Mouse (Mus musculus) heart, postnatal 0 days (tissue): ENCODE measurements around the gene Cacna1e. TPM values are rescaled to one million over a fixed set of nuclear protein-coding genes. Genes with fewer than 3 reads are reported as not detected.

Experiments used
- ATAC-seq: fragments of 200-750 bp; cut with Nextera tagmentation; 2 replicates; pipeline ENCODE4 v1.8.0; 2017; ENCODE audit warnings: low read depth, moderate number of reproducible peaks, moderate library complexity; ENCODE audit not compliant: insufficient read depth
- DNase-seq: peaks from one replicate; pipeline ENCODE4 v3.0.0-alpha.2; 2016; ENCODE audit warnings: low spot score
- H3K27ac ChIP-seq: fragments of 300-500 bp; sonication (generic); 2 replicates; pipeline ENCODE4 v1.5.1; 2014; ENCODE audit warnings: low read depth, mild to moderate bottlenecking
- H3K27me3 ChIP-seq: fragments of 300-500 bp; sonication (generic); 2 replicates; pipeline ENCODE4 v1.6.1; 2014; ENCODE audit warnings: low read length, mixed read lengths; ENCODE audit not compliant: control insufficient read depth, insufficient read depth
- H3K36me3 ChIP-seq: fragments of 300-500 bp; sonication (generic); replicated peaks from 2 replicates; pipeline ENCODE4 v1.6.1; 2014; ENCODE audit warnings: low read length, mixed read lengths; ENCODE audit not compliant: control insufficient read depth, insufficient read depth
- H3K4me1 ChIP-seq: fragments of 300-500 bp; sonication (generic); 2 replicates; pipeline ENCODE4 v1.6.1; 2014; ENCODE audit warnings: antibody characterized with exemption; ENCODE audit not compliant: control insufficient read depth, insufficient read depth
- H3K4me2 ChIP-seq: fragments of 300-500 bp; sonication (generic); 2 replicates; pipeline ENCODE4 v1.6.1; 2014; ENCODE audit warnings: low read depth, mild to moderate bottlenecking, low read length, moderate library complexity
- H3K4me3 ChIP-seq: fragments of 300-500 bp; sonication (generic); 2 replicates; pipeline ENCODE4 v1.5.1; 2014; ENCODE audit warnings: low read depth, low read length
- H3K9ac ChIP-seq: fragments of 300-500 bp; sonication (generic); replicated peaks from 2 replicates; pipeline ENCODE4 v1.6.1; 2014; ENCODE audit warnings: low read depth, low read length, mixed read lengths
- H3K9me3 ChIP-seq: fragments of 300-500 bp; sonication (generic); replicated peaks from 2 replicates; pipeline ENCODE4 v1.6.1; 2016; ENCODE audit warnings: low read length; ENCODE audit not compliant: control insufficient read depth
- CTCF ChIP-seq: IDR thresholded peaks from 2 replicates; pipeline ENCODE4 v1.5.1; 2016; ENCODE audit warnings: antibody characterized with exemption, control low read depth, low read depth
- EP300 ChIP-seq: IDR thresholded peaks from 2 replicates; pipeline ENCODE4 v1.6.1; 2016; ENCODE audit warnings: antibody characterized with exemption, low read depth
- WGBS: fragments of 180-500 bp; shearing (Covaris S2); extraction: QIAGEN DNeasy Blood & Tissue Kit; methylation state at CpG from one replicate; pipeline ENCODE4 v1.1.7; 2014; 5-methylcytosine and 5-hydroxymethylcytosine counted together
- polyA plus RNA-seq: library from polyadenylated mRNA; unstranded; fragments of >200 nt; fragmentation: Nextera tagmentation; extraction: Ambion mirVana; gene quantifications from 2 replicates; pipeline ENCODE4 v1.2.1, GENCODE M21; 2015
- total RNA-seq: library from RNA; depleted of rRNA; stranded (reverse); fragments of >200 nt; gene quantifications from 2 replicates; pipeline ENCODE4 v1.2.3, GENCODE M21; 2014; ENCODE audit warnings: low replicate concordance

Cacna1e gene
- total and polyA plus RNA-seq, 2 experiments from 2014 or later = 0.04 to 0.08 TPM

DNA sequence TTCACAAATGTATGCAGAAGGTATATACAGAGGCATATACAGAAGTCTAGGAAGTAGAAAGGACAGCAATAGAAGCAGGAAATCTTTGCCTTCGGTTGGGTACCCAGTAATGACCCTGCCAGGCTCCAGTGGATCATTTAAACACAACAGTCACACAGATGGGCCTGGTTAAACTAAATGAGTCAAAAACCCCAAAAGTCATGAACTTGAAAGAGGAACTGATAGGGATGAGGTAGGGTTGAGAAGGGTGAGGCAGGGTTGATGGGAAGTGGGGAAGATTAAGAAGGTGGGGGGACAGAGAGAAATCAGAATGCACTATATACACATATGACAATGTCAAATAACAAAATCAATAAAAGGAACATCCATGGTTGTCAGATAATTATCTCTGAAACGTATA, 347.5 kb downstream of the Cacna1e start:
- Histone ChIP-seq H3K4me3 (no peak overlapping the region), H3K27ac (no peak overlapping the region), H3K27me3 (no peaks in the 10 kb centered on the region), H3K4me2 (no peak overlapping the region), H3K36me3 (no peaks in the 10 kb centered on the region), H3K9ac (no peak overlapping the region), H3K4me1 (no peaks in the 10 kb centered on the region), H3K9me3 (no peaks in the 10 kb centered on the region)
- no peak for DNase-seq
- 73% methylated on average over 2 of the region's 2 CpGs for WGBS
- ATAC-seq = no peak
- no peak for TF ChIP-seq CTCF
- TF ChIP-seq EP300 = no peak

DNA sequence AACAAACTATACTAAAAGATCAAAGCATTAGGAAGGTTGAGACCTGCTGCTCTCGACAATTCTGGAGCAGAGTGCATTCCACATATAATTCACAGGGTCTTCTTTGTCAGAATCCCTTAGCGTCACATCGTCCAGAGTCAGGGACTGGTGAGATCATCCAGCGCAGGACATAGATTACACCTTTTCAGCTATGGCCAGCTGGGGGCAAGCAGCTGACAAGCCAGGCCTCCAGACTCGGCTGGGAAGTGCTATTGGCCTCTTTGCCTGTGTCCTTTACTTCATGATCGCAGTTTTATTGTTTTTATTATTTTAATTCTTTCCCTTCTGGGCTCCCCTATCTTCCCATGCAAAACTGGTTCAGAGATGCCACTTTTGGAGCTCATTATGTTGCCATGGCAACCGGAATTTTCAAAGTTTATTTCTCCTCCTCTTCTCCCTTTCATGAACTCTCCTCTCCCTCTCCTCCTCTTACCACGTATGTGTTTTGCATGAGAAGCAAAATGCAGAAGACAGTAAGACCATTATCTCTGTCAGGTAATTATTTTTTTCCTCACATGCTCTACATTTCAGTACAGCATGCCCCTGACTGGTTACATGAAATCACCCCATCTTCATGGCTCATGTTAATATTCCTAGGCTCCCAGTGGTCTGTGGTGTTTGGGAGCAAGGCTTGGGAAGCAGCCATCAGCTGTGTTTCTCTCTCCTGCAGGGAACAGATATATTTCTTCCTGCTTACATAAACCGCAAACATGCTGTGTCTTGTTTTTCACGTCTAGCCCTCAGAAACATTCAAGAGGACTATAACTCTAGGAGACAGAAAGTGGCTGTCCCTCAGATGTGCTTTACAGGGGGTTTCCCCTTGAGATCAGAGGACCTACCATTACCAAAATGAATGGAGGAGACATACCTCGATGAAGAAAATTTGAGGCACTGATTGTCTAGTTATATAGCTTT, 351.0 kb downstream of the Cacna1e start:
- no peak for ATAC-seq
- no peak overlapping the region for H3K4me2 ChIP-seq
- H3K27me3 ChIP-seq = no peaks in the 10 kb centered on the region
- no peak for TF ChIP-seq CTCF
- TF ChIP-seq EP300 = no peak
- no peak overlapping the region for H3K4me3 ChIP-seq
- no peaks in the 10 kb centered on the region for H3K36me3 ChIP-seq
- H3K9ac ChIP-seq = no peak overlapping the region
- no peak for DNase-seq
- H3K9me3 ChIP-seq = no peaks in the 10 kb centered on the region
- no peaks in the 10 kb centered on the region for H3K4me1 ChIP-seq
- 66% methylated on average over 11 of the region's 11 CpGs for WGBS
- H3K27ac ChIP-seq = no peak overlapping the region

DNA sequence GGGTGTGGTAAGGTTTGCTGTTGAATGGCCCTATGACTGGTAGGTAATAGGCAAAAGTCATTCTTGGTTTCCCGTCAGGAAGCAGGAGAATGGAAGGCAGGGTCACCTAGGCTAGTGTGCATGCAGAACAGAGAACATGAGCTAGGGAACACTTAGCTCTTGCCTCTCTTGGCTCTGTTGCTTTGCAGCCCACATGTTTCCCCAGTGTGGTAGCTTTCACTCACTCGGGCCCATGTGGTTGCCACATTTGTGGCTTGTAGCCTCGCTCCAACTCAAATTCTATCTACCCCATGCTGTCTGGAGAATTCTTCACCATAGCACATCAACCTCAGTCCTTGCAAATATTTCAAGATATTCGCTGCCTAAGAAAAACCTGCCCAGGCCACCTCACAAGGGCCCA, 354.6 kb downstream of the Cacna1e start:
- no peak for ATAC-seq
- H3K27ac ChIP-seq = no peak overlapping the region
- 82% methylated on average over 4 of the region's 4 CpGs for WGBS

DNA sequence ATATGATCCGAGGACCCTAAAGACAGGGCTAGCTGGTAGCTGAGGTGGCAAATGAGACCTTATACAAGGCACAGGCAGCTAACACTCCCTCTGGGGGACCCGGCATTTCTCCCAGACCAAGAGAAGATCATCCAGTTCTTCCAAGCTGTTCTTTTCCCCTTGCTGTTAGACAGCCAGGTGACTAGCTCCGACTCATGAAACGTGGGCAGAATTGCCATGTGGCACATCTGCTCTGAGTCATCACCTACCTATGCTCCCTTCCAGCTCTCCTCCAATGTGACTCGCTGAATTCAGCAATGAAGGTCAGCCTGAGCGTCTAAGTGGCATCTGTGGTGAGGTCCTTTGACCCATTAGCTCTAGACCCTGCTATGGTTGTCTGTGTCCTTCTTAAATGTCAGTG, 355.5 kb downstream of the Cacna1e start:
- Histone ChIP-seq H3K4me1 (no peaks in the 10 kb centered on the region), H3K27me3 (no peaks in the 10 kb centered on the region), H3K27ac (no peak overlapping the region), H3K4me2 (no peak overlapping the region), H3K4me3 (no peak overlapping the region), H3K36me3 (no peaks in the 10 kb centered on the region), H3K9me3 (no peaks in the 10 kb centered on the region), H3K9ac (no peak overlapping the region)
- ATAC-seq = no peak
- no peak for DNase-seq
- WGBS = 74% methylated on average over 6 of the region's 6 CpGs
- no peak for TF ChIP-seq CTCF
- TF ChIP-seq EP300 = no peak

More for the DNA sequence above, 354.6 kb downstream of the Cacna1e start:
- no peak overlapping the region for H3K9ac ChIP-seq
- H3K4me1 ChIP-seq = no peaks in the 10 kb centered on the region
- H3K36me3 ChIP-seq = no peaks in the 10 kb centered on the region
- TF ChIP-seq CTCF (no peak), EP300 (no peak)
- no peak for DNase-seq
- H3K27me3 ChIP-seq = no peaks in the 10 kb centered on the region
- no peaks in the 10 kb centered on the region for H3K9me3 ChIP-seq
- H3K4me3 ChIP-seq = no peak overlapping the region
- H3K4me2 ChIP-seq = no peak overlapping the region

DNA sequence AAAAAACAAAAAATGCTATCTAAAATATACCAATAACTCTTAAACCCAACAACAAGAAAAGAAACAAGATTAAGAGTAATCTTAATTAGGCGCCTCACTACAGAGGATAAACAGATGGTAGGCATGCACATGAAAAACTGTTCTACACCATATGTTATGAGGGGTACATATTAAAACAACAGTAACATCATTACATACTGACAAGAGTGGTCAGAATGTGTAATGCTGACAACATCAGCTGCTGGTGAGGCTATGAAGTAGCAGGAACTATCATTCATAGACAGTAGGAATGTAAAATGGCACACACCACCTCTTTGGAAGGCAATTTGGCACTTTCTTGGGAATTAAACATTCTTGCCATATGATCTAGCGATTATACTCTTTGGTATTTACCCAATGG, 363.6 kb downstream of the Cacna1e start:
- 74% methylated on average over 2 of the region's 2 CpGs for WGBS
- ATAC-seq = no peak

DNA sequence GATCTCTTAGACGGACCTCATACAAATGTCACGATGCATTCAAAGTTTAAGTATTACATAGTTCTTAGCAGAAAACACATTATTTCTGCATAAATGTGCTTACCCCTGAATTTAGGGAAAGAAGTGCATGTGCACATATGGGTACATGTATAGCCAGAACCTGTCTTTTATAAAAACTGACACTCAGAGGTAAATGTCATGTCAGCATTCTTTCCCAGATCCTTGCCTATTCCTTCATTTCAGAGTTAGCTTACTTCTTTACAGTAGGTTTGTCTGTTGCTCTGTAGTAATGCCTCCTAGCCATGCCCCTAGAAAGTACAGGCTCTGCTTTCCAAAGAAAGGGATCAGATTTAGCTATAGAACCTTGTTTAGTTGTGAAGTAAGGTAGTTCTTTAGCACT, 369.0 kb downstream of the Cacna1e start:
- H3K4me1 ChIP-seq = no peaks in the 10 kb centered on the region
- no peaks in the 10 kb centered on the region for H3K9me3 ChIP-seq
- DNase-seq (no peak), ATAC-seq (no peak)
- no peak overlapping the region for H3K9ac ChIP-seq
- TF ChIP-seq CTCF (no peak), EP300 (no peak)
- no peak overlapping the region for H3K4me2 ChIP-seq
- H3K27ac ChIP-seq = no peak overlapping the region
- H3K4me3 ChIP-seq = no peak overlapping the region
- H3K36me3 ChIP-seq = no peaks in the 10 kb centered on the region
- H3K27me3 ChIP-seq = no peaks in the 10 kb centered on the region
- 92% methylated on average over 2 of the region's 2 CpGs for WGBS

More for the DNA sequence above, 363.6 kb downstream of the Cacna1e start:
- Histone ChIP-seq H3K9ac (no peak overlapping the region), H3K9me3 (no peaks in the 10 kb centered on the region), H3K36me3 (no peaks in the 10 kb centered on the region), H3K4me3 (no peak overlapping the region), H3K27ac (no peak overlapping the region), H3K27me3 (no peaks in the 10 kb centered on the region), H3K4me2 (no peak overlapping the region), H3K4me1 (no peaks in the 10 kb centered on the region)
- DNase-seq = no peak
- TF ChIP-seq CTCF (no peak), EP300 (no peak)
